Mouse (Mus musculus): ENCODE data around the gene Ovol3.

Gene Ovol3

GRCm38 (mm10) chr7:30194101-30194831 lies 41.3 kb downstream of the Ovol3 start:
- peak in 1 of 2 experiments; percentile 25 for DNase-seq (ENCODE audit: low spot score in 2 of 2)

DNA sequence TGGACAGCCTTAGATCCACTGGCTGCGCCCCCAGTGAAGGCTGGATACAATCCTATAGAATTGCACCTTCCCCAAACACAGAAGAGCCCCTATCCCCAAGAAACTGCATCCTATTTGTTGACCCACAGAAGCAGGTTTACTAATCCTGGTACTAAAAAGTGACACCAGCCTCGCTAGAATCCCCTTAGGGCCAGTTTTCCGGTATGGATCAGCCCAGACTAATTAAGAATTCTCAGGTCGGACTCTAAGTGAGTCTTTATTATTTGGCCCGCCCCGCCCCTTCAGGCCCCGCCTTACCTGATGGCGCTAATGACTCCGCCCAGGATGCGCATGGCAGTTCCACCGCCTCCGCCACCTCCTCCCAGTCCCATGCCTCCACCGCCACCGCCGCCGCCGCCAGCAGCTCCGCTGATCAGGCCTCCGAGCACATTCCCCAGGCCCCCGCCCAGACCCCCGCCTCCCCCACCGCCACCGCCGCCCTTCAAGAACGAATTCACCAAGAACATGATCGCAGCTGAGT lies 41.9 kb downstream of the Ovol3 start:
- DNase-seq (ENCODE audit: low spot score in 2 of 2) = peak; percentile 53

DNA sequence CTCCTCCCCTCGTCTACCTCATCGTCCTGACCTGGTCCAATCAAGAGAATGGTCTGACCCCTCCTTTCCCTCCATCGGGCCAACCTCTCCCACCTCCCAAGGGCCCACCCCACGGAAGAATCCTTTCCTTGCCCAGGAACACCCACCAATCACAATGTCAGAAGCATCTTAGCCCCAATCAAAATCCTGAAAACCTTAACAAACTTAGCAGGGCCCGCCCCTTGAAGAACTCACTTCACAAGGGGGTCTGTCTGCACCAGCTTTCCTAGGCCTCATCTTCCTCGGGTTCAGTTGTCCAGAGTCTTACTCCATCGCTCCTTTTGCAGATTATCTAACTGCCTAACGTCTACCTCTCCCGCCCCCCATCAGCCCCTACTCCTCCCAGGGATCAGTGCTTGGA lies 42.5 kb downstream of the Ovol3 start:
- DNase-seq (ENCODE audit: low spot score in 2 of 2) = no peak

- no peak for DNase-seq (ENCODE audit: low spot score in 2 of 2)
Observed at GRCm38 (mm10) chr7:30192088-30192487, 43.4 kb downstream of the Ovol3 start.

GRCm38 (mm10) chr7:30189116-30189491 lies 46.4 kb downstream of the Ovol3 start:
- no peak for DNase-seq (ENCODE audit: low spot score in 2 of 2)

- DNase-seq (ENCODE audit: low spot score in 2 of 2) = no peak
Observed at GRCm38 (mm10) chr7:30188344-30189115, 47.0 kb downstream of the Ovol3 start.

DNA sequence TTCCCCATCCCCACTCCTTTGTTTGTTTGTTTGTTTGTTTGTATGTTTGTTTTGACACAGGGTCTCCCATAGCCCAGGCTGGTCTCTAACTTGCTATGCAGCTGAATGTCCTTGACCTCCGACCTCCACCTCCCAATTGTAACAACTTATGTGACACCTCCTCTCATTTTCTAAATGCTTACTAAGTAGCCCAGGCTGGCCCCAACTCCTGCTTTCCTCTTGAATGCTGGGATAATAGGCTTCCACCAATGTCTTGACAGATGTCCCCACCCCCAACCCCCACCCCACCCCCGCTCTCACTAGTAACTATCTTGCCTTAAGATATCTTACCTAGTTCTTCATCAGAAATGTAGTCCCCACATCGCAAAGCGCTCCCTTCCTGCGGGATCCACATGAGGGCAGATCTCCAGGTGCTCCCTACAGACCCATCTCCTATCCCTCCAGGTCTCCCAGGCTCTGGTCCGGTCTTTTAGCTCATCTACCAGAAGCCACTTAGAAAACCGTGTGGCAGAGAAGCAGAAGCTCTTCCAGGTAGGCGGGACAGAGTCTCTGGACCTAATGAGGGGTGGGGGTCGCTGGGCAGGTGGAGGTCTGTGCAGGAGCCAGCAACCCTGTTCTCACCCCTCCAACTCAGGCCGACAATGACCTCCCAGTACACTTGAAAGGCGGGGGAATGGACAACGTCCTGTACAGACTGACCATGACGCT lies 50.7 kb downstream of the Ovol3 start:
- no peak for DNase-seq (ENCODE audit: low spot score in 2 of 2)

GRCm38 (mm10) chr7:30183879-30184289 lies 51.6 kb downstream of the Ovol3 start, which contains the start of gene Cox7a1:
Gene Cox7a1, plus strand, starts transcription at chr7:30184144.
- DNase-seq (ENCODE audit: low spot score in 2 of 2) = peak in 1 of 2 experiments; percentile 45
